Mouse (Mus musculus) common myeloid progenitor, adult 5-6 weeks (primary cell): ENCODE measurements around the gene Cdc14b. TPM values are rescaled to one million over a fixed set of nuclear protein-coding genes. Genes with fewer than 3 reads are reported as not detected.

ENCODE experiments used
- ATAC-seq: replicated peaks from 2 replicates; pipeline ENCODE4 v1.8.0; 2016; ENCODE audit warnings: low read depth, mild to moderate bottlenecking, moderate TSS enrichment, inconsistent platforms; ENCODE audit not compliant: poor library complexity, severe bottlenecking
- total RNA-seq: library from RNA; stranded (forward); fragments of 200-1000, 187-1606 nt; gene quantifications from 2 replicates; pipeline ENCODE4 v1.2.3, GENCODE M21; 2017

Cdc14b gene
- total RNA-seq, 1 experiment from 2014 or later = 2.7 TPM

- ATAC-seq = no peak
Measured at GRCm38 (mm10) chr13:64240626-64241025, 34.5 kb downstream of the Cdc14b start.

- ATAC-seq = no peak
Measured at GRCm38 (mm10) chr13:64237681-64238157, 37.4 kb downstream of the Cdc14b start.

GRCm38 (mm10) chr13:64237000-64237680 is 38.0 kb downstream of the Cdc14b start:
- ATAC-seq = no peak

- no peak for ATAC-seq
Measured at GRCm38 (mm10) chr13:64235777-64236176, 39.3 kb downstream of the Cdc14b start.

- no peak for ATAC-seq
Measured at GRCm38 (mm10) chr13:64235062-64235715, 39.9 kb downstream of the Cdc14b start.

GRCm38 (mm10) chr13:64233139-64233538 is 42.0 kb downstream of the Cdc14b start:
- ATAC-seq = no peak

GRCm38 (mm10) chr13:64226725-64227124 is 48.4 kb downstream of the Cdc14b start:
- ATAC-seq = no peak

GRCm38 (mm10) chr13:64225738-64226137 is 49.4 kb downstream of the Cdc14b start:
- ATAC-seq = no peak

GRCm38 (mm10) chr13:64214891-64215290 is 60.2 kb downstream of the Cdc14b start:
- no peak for ATAC-seq

GRCm38 (mm10) chr13:64211995-64212603 is 63.0 kb downstream of the Cdc14b start:
- ATAC-seq = no peak

- ATAC-seq = no peak
Measured at GRCm38 (mm10) chr13:64208146-64208545, 66.9 kb downstream of the Cdc14b start.

- ATAC-seq = peak; percentile 76
Measured at GRCm38 (mm10) chr13:64205186-64205585, 69.9 kb downstream of the Cdc14b start.

GRCm38 (mm10) chr13:64204726-64205125 is 70.4 kb downstream of the Cdc14b start:
- 0 out of 2 replicates have a peak, but pooled peaks have one; percentile 39 for ATAC-seq

- peak; percentile 34 for ATAC-seq
Measured at GRCm38 (mm10) chr13:64200911-64201310, 74.2 kb downstream of the Cdc14b start.

- ATAC-seq = no peak
Measured at GRCm38 (mm10) chr13:64198310-64198709, 76.8 kb downstream of the Cdc14b start.

GRCm38 (mm10) chr13:64197899-64198298 is 77.2 kb downstream of the Cdc14b start:
- peak; percentile 42; the same call in 1 of the 2 replicates for ATAC-seq

GRCm38 (mm10) chr13:64187065-64187464 is 88.0 kb downstream of the Cdc14b start:
- ATAC-seq = no peak

GRCm38 (mm10) chr13:64186516-64186915 is 88.6 kb downstream of the Cdc14b start:
- no peak for ATAC-seq

GRCm38 (mm10) chr13:64185586-64185985 is 89.5 kb downstream of the Cdc14b start:
- no peak for ATAC-seq

GRCm38 (mm10) chr13:64185176-64185575 is 89.9 kb downstream of the Cdc14b start:
- ATAC-seq = no peak

- no peak for ATAC-seq
Measured at GRCm38 (mm10) chr13:64184361-64184760, 90.7 kb downstream of the Cdc14b start.
